Mouse (Mus musculus): ENCODE measurements around the gene Cdk17.

Cdk17 gene

GRCm38 (mm10) chr10:93261132-93261980, 100.7 kb downstream of the Cdk17 start:
- peak; percentile 40 to 67 for DNase-seq (ENCODE audit: low spot score in 2 of 2)

DNA sequence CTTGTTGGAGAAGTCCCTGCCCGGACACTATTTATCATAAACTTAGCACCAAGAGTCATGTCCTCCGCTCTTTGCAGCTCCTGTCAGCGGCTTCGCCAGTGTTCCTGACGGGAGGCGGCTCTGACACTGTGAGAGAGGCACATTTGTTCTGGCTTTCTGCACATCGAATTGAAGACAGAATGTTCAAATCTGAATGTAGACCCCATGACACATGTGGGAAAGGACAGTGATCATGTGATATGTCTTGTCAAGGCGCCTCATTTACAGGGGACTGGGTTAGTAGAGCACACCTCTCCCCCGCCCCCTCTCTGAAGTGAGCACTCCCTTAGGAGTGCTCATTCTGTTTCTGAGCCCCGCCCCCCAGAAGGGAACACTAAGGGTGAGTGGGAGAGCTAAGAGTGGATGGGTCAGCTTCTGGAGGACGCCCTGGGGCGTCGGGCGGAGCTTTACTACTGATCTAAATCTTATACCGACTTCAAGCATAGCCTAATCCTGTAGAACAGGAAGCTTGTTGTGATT, 101.4 kb downstream of the Cdk17 start:
- no peak for DNase-seq (ENCODE audit: low spot score in 2 of 2)

DNA sequence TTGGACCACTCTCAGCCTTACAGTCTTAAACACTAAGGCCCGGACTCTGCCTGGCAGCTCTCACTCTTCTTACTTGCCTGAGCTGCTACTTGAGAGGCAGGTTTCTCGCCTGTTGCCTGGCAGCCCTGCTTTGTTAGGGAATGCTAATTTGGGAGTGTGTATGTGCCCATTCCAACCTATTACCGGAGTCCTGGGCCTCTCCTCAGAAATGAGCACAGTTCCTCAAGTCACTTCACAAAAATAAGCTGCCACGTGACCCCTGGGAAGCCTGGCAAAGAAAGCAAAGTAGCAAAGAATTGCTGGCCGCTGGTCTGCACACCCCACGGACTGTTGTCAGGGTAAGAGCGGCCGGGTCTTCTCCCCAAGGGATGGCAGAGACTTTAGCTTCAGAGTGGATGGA, 102.8 kb downstream of the Cdk17 start:
- peak; percentile 33 to 49 for DNase-seq (ENCODE audit: low spot score in 2 of 2)

GRCm38 (mm10) chr10:93264001-93264400, 103.3 kb downstream of the Cdk17 start:
- no peak for DNase-seq (ENCODE audit: low spot score in 2 of 2)

DNA sequence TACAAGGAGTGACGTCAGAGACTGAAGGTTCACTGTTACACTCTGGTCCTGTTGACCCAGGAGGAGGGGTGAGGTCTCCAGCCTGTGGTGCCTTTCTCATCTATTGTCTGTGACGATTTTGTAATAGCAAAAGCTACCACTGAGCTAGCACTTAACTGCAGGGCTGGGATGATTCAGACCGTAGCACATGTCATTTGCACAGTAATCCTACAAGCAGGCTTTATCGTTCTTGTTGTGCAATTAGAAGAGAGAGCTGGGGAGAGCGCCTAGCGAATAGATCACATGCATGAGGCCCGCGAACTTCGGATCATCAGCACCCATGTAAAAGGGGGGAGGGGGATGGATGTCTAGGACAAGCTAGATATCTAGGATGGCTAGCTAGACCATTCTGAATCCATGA, 105.2 kb downstream of the Cdk17 start:
- no peak for DNase-seq (ENCODE audit: low spot score in 2 of 2)

- no peak for DNase-seq (ENCODE audit: low spot score in 2 of 2)
These were observed 105.8 kb downstream of the Cdk17 start for GRCm38 (mm10) chr10:93266521-93266920.

GRCm38 (mm10) chr10:93267509-93267908, 106.8 kb downstream of the Cdk17 start:
- DNase-seq (ENCODE audit: low spot score in 2 of 2) = no peak

- DNase-seq (ENCODE audit: low spot score in 2 of 2) = no peak
These were observed 107.7 kb downstream of the Cdk17 start for GRCm38 (mm10) chr10:93268339-93268738.

- no peak for DNase-seq (ENCODE audit: low spot score in 2 of 2)
These were observed 109.1 kb downstream of the Cdk17 start for GRCm38 (mm10) chr10:93269744-93270143.

GRCm38 (mm10) chr10:93270889-93271460, 110.3 kb downstream of the Cdk17 start:
- no peak for DNase-seq (ENCODE audit: low spot score in 2 of 2)

DNA sequence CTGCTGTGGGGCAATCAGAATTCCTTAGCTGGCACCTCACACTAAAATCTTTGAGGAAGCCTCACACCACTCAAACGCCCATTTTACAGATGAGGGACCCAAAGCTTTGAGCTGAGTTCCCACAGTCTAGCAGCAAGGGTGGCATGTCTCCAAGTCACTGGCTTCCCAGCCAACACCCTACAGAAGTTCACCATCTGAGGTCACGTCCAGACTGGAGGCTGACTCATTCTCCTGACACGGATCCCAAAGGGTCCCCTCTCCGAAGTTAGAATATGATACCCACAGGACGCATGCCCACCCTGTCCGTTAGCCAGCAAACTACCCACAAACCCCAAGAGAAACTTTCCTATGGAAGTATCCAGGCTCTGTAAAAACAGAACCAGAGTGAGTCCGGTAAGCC, 111.2 kb downstream of the Cdk17 start:
- DNase-seq (ENCODE audit: low spot score in 2 of 2) = no peak

DNA sequence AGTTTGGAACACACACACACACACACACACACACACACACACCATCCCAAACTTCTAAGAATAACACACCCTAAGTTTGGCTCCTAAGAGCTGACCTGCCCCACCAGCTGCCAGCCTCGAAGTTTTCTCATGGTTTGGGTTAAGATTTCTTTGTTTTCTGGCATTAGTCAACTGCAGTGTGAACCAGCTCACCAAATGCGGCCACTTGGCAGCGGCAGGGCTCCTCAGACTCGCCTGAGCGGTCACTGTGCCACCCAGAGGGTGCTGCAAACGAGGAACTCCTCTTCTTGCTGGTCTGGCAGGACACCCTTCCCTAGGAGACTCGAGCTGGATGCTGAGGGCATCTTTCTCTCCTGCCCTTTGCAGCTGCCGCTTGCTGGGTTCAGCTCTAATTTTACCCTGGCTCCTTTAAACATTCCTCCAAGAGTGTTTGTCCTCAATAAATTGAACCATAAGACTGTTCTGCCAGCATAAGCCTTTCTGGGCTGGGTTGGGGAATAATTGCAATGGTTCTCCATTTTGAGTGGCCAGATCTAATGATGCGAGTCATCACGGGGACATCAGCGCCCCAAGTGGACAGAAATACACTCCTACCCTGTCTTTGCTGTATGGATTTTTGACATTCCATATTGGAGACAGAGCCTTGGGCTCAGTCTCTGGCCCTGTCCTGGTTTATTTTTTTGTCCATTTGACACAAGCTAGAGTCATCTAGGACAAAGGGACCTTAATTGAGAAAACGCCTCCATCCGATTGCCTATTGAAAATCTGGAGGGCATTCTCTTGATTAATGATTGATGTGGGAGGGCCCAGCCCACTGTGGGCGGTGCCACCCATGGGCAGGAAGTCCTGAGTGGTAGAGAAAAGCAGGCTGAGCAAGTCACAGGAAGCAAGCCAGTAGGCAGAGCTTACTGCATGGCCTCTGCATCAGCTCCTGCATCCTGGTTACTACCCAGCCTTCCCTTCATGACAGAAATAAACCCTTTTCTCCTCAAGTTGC, 112.6 kb downstream of the Cdk17 start:
- DNase-seq (ENCODE audit: low spot score in 2 of 2) = no peak

DNA sequence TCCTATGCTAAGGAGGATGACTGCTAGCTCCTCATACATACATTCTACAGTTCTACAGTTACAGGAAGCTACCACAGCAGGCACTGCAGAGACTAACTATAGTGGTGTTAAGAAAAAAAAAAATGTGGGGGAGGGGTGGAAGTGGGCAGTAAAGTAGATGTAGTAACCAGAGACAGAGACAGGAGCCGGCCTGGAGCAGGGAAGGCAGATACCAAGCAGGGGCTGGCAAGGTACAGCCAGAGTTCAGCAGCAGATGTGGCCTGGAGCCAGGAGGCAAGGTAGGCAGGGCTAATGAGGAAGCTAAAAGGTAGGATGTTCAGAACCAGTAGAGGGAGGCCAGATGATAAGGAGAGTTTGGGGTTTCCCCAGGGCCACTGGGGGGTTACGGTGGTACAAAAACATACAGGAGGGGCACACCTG, 113.6 kb downstream of the Cdk17 start:
- DNase-seq (ENCODE audit: low spot score in 2 of 2) = no peak

- DNase-seq (ENCODE audit: low spot score in 2 of 2) = peak; percentile 94
These were observed 114.8 kb downstream of the Cdk17 start for GRCm38 (mm10) chr10:93275212-93276136.

GRCm38 (mm10) chr10:93276349-93276763, 115.7 kb downstream of the Cdk17 start:
- DNase-seq (ENCODE audit: low spot score in 2 of 2) = peak; percentile 80 to 81

DNA sequence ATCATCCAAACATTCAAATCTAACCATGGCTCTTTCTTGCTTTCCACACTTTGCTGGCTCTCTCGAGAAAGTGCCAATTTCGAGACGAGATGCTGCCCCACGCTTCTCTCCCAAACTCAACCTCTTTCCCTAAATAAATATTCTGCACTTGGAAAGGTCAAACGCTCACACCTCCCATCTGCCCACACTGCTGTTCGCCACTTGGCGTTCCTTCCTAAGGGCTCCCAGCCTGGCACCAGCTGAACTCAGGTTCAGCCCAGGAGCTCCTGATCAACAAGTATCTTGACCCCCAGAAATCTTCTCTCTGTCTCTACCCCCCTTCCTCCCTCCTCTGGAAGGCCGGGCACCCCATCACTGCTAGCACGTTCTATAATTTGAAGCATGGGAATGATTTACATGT, 116.2 kb downstream of the Cdk17 start:
- peak in 1 of 2 experiments; percentile 43 for DNase-seq (ENCODE audit: low spot score in 2 of 2)

DNA sequence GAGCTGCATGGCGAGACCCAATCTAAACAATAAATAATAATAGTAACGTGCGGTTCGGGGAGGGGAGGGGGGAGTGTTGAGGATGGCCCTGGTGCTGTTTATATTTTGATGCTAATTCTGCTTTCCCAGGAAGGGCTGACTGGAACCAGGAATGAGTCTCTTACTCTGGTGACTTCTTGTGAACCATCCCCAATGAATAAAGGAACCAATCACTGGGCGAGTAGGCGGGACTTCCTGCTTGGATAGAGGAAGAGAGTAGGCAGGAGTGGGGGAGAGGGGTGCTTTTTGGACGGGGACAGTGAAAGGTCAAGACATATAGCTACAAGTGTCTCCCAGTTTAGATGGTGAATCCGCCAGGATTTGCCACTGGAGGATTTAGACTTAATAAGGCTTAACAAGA, 117.7 kb downstream of the Cdk17 start:
- no peak for DNase-seq (ENCODE audit: low spot score in 2 of 2)

DNA sequence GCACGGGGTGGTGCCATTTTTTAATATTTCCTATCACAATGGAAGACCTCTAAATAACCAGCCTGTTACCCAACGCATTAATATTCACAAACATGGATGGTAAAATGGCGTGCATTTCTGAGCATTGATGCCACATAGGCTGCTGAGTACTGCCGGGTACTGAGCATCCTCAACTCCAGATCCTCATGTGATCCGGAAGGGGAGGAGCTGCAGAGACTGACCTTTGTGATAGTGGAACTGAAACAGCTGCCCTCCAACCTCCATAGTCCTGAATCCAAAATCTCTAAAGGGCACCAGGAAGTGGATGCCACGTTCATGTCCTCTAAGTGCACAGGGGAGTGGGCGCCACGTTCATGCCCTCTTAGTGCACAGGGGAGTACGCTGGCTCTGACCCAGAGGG, 118.4 kb downstream of the Cdk17 start:
- no peak for DNase-seq (ENCODE audit: low spot score in 2 of 2)

GRCm38 (mm10) chr10:93280586-93280985, 119.9 kb downstream of the Cdk17 start:
- DNase-seq (ENCODE audit: low spot score in 2 of 2) = peak; percentile 65 to 73

DNA sequence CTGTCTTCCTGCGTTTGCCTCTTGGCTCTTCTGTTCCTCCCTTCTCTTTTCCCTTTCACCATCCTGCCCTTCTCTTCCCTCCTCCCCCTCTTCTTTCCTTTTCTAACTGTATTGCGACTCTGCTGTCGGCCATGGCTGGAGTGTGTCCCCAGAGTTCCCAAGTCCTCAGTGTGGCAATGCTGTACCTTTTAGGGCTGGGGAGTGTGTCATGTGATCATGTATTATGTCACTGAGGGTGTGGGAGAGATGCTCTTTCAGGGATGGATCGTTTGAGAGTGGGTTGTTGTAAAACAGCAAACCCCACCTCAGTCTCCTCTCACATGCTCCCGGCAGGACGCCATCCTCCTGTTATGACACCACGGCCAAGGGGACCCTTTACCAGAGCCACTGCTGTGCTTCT, 120.4 kb downstream of the Cdk17 start:
- DNase-seq (ENCODE audit: low spot score in 2 of 2) = no peak

- DNase-seq (ENCODE audit: low spot score in 2 of 2) = no peak
These were observed 121.9 kb downstream of the Cdk17 start for GRCm38 (mm10) chr10:93282526-93282964.

Measured in right cerebral cortex, adult 2 months (tissue).